Mouse (Mus musculus) gastrocnemius, postnatal 14 days (tissue): ENCODE data around the gene Pla2r1. TPM values are rescaled to one million over a fixed set of nuclear protein-coding genes. Genes with fewer than 3 reads are reported as not detected.

Experiments used
- total RNA-seq, 2 experiments: library from RNA; stranded (reverse); gene quantifications; 2 replicates each; pipeline ENCODE4 v1.2.3; 2021

Gene Pla2r1
- total RNA-seq, 2 experiments from 2014 or later = 1.7 to 1.8 TPM

Other genes starting within 250 kb of the Pla2r1 start
- gene Ly75, start 170.0 kb downstream of the Pla2r1 start, total RNA-seq = under 1 TPM; 0.04 to 0.09 TPM
- gene Itgb6, start 169.3 kb upstream of the Pla2r1 start, total RNA-seq = 10 to 100 TPM; 18.1 to 26.3 TPM